Mouse (Mus musculus): ENCODE results near the gene Ano6. TPM values are rescaled to one million over a fixed set of nuclear protein-coding genes. Genes with fewer than 3 reads are reported as not detected.

Ano6 gene
- polyA plus RNA-seq, 1 experiment from 2014 or later, result 52.3 TPM

- H3K4me3 ChIP-seq, result no peak overlapping the region
- 0 out of 2 replicates have a peak overlapping the region, but pooled peaks have one; percentile 3 for H3K27ac ChIP-seq
- 44% methylated on average over 10 of the region's 10 CpGs for WGBS
- H3K36me3 ChIP-seq, result no peaks in the 10 kb centered on the region
- H3K27me3 ChIP-seq, result 0 out of 2 replicates have a peak, but pooled peaks cover 5% of the 10 kb centered on the region
- H3K4me2 ChIP-seq, result no peak overlapping the region
- no peak overlapping the region for H3K9ac ChIP-seq
- no peak for ATAC-seq (ENCODE audit: insufficient number of reproducible peaks, insufficient read depth, low FRiP score, low TSS enrichment, low read depth)
- peaks cover 5% of the 10 kb centered on the region for H3K4me1 ChIP-seq
- no peaks in the 10 kb centered on the region for H3K9me3 ChIP-seq
Measured at GRCm38 (mm10) chr15:95757169-95757568, 33.5 kb upstream of the Ano6 start.

GRCm38 (mm10) chr15:95758069-95758468, 32.6 kb upstream of the Ano6 start:
- Histone ChIP-seq H3K4me1 (peaks cover 5% of the 10 kb centered on the region), H3K4me3 (no peak overlapping the region), H3K36me3 (no peaks in the 10 kb centered on the region), H3K27me3 (0 out of 2 replicates have a peak, but pooled peaks cover 5% of the 10 kb centered on the region), H3K4me2 (no peak overlapping the region), H3K9me3 (no peaks in the 10 kb centered on the region), H3K27ac (no peak overlapping the region), H3K9ac (no peak overlapping the region)
- 77% methylated on average over 5 of the region's 5 CpGs for WGBS
- ATAC-seq (ENCODE audit: insufficient number of reproducible peaks, insufficient read depth, low FRiP score, low TSS enrichment, low read depth), result no peak

- H3K9me3 ChIP-seq, result no peaks in the 10 kb centered on the region
- no peak overlapping the region for H3K9ac ChIP-seq
- no peak overlapping the region for H3K27ac ChIP-seq
- no peaks in the 10 kb centered on the region for H3K36me3 ChIP-seq
- H3K4me1 ChIP-seq, result peaks cover 5% of the 10 kb centered on the region
- WGBS, result 56% methylated on average over 12 of the region's 12 CpGs
- ATAC-seq (ENCODE audit: insufficient number of reproducible peaks, insufficient read depth, low FRiP score, low TSS enrichment, low read depth), result no peak
- no peak overlapping the region for H3K4me3 ChIP-seq
- peaks cover 5% of the 10 kb centered on the region; the same call in 1 of the 2 replicates for H3K27me3 ChIP-seq
- no peak overlapping the region for H3K4me2 ChIP-seq
Measured at GRCm38 (mm10) chr15:95758696-95759434, 31.8 kb upstream of the Ano6 start.

- Histone ChIP-seq H3K27ac (no peak overlapping the region), H3K4me1 (peaks cover 5% of the 10 kb centered on the region), H3K4me3 (no peak overlapping the region), H3K27me3 (peaks cover 5% of the 10 kb centered on the region; the same call in 1 of the 2 replicates), H3K9me3 (no peaks in the 10 kb centered on the region), H3K4me2 (no peak overlapping the region), H3K36me3 (no peaks in the 10 kb centered on the region), H3K9ac (no peak overlapping the region)
- no peak for ATAC-seq (ENCODE audit: insufficient number of reproducible peaks, insufficient read depth, low FRiP score, low TSS enrichment, low read depth)
- 59% methylated on average over 6 of the region's 6 CpGs for WGBS
Measured at GRCm38 (mm10) chr15:95759857-95760256, 30.8 kb upstream of the Ano6 start.

GRCm38 (mm10) chr15:95761420-95761819, 29.2 kb upstream of the Ano6 start:
- no peak overlapping the region for H3K4me3 ChIP-seq
- H3K27me3 ChIP-seq, result peaks cover 5% of the 10 kb centered on the region; the same call in 1 of the 2 replicates
- H3K4me2 ChIP-seq, result no peak overlapping the region
- ATAC-seq (ENCODE audit: insufficient number of reproducible peaks, insufficient read depth, low FRiP score, low TSS enrichment, low read depth), result no peak
- peaks cover 5% of the 10 kb centered on the region for H3K4me1 ChIP-seq
- 74% methylated on average over 7 of the region's 7 CpGs for WGBS
- no peaks in the 10 kb centered on the region for H3K9me3 ChIP-seq
- no peak overlapping the region for H3K27ac ChIP-seq
- H3K36me3 ChIP-seq, result no peaks in the 10 kb centered on the region
- H3K9ac ChIP-seq, result no peak overlapping the region

GRCm38 (mm10) chr15:95762661-95763303, 27.9 kb upstream of the Ano6 start:
- peaks cover 5% of the 10 kb centered on the region; the same call in 1 of the 2 replicates for H3K27me3 ChIP-seq
- H3K9ac ChIP-seq, result no peak overlapping the region
- ATAC-seq (ENCODE audit: insufficient number of reproducible peaks, insufficient read depth, low FRiP score, low TSS enrichment, low read depth), result no peak
- no peak overlapping the region for H3K4me3 ChIP-seq
- H3K36me3 ChIP-seq, result no peaks in the 10 kb centered on the region
- H3K4me2 ChIP-seq, result no peak overlapping the region
- no peaks in the 10 kb centered on the region; the same call in 1 of the 2 replicates for H3K4me1 ChIP-seq
- no peak overlapping the region for H3K27ac ChIP-seq
- H3K9me3 ChIP-seq, result no peaks in the 10 kb centered on the region
- 35% methylated on average over 12 of the region's 12 CpGs for WGBS

GRCm38 (mm10) chr15:95763464-95763863, 27.2 kb upstream of the Ano6 start:
- H3K4me1 ChIP-seq, result no peaks in the 10 kb centered on the region; the same call in 1 of the 2 replicates
- no peaks in the 10 kb centered on the region for H3K36me3 ChIP-seq
- H3K4me2 ChIP-seq, result no peak overlapping the region
- H3K9ac ChIP-seq, result no peak overlapping the region
- H3K4me3 ChIP-seq, result no peak overlapping the region
- H3K9me3 ChIP-seq, result no peaks in the 10 kb centered on the region
- 38% methylated on average over 6 of the region's 6 CpGs for WGBS
- peaks cover 5% of the 10 kb centered on the region; the same call in 1 of the 2 replicates for H3K27me3 ChIP-seq
- ATAC-seq (ENCODE audit: insufficient number of reproducible peaks, insufficient read depth, low FRiP score, low TSS enrichment, low read depth), result no peak
- no peak overlapping the region for H3K27ac ChIP-seq

GRCm38 (mm10) chr15:95765271-95765670, 25.4 kb upstream of the Ano6 start:
- WGBS, result 91% methylated on average over 8 of the region's 8 CpGs
- no peak overlapping the region for H3K9ac ChIP-seq
- no peaks in the 10 kb centered on the region for H3K4me1 ChIP-seq
- no peak overlapping the region for H3K27ac ChIP-seq
- peaks cover 5% of the 10 kb centered on the region; the same call in 1 of the 2 replicates for H3K27me3 ChIP-seq
- no peak for ATAC-seq (ENCODE audit: insufficient number of reproducible peaks, insufficient read depth, low FRiP score, low TSS enrichment, low read depth)
- no peaks in the 10 kb centered on the region for H3K36me3 ChIP-seq
- H3K9me3 ChIP-seq, result no peaks in the 10 kb centered on the region
- H3K4me2 ChIP-seq, result no peak overlapping the region
- no peak overlapping the region for H3K4me3 ChIP-seq

- Histone ChIP-seq H3K9ac (no peak overlapping the region), H3K4me2 (no peak overlapping the region), H3K27me3 (peaks cover 5% of the 10 kb centered on the region; the same call in 1 of the 2 replicates), H3K36me3 (no peaks in the 10 kb centered on the region), H3K4me3 (no peak overlapping the region), H3K27ac (no peak overlapping the region), H3K4me1 (no peaks in the 10 kb centered on the region), H3K9me3 (no peaks in the 10 kb centered on the region)
- no peak for ATAC-seq (ENCODE audit: insufficient number of reproducible peaks, insufficient read depth, low FRiP score, low TSS enrichment, low read depth)
- WGBS, result 86% methylated on average over 6 of the region's 6 CpGs
Measured at GRCm38 (mm10) chr15:95765936-95766335, 24.7 kb upstream of the Ano6 start.

- Histone ChIP-seq H3K36me3 (no peaks in the 10 kb centered on the region), H3K9ac (no peak overlapping the region), H3K4me2 (no peak overlapping the region), H3K27ac (no peak overlapping the region), H3K27me3 (no peaks in the 10 kb centered on the region; the same call in 1 of the 2 replicates), H3K4me1 (no peaks in the 10 kb centered on the region), H3K9me3 (no peaks in the 10 kb centered on the region), H3K4me3 (no peak overlapping the region)
- ATAC-seq (ENCODE audit: insufficient number of reproducible peaks, insufficient read depth, low FRiP score, low TSS enrichment, low read depth), result no peak
- WGBS, result 72% methylated on average over 7 of the region's 7 CpGs
Measured at GRCm38 (mm10) chr15:95767825-95768224, 22.8 kb upstream of the Ano6 start.

- WGBS, result 93% methylated on average over 5 of the region's 5 CpGs
- H3K4me1 ChIP-seq, result no peaks in the 10 kb centered on the region
- ATAC-seq (ENCODE audit: insufficient number of reproducible peaks, insufficient read depth, low FRiP score, low TSS enrichment, low read depth), result no peak
- H3K9ac ChIP-seq, result no peak overlapping the region
- H3K36me3 ChIP-seq, result no peaks in the 10 kb centered on the region
- H3K4me2 ChIP-seq, result no peak overlapping the region
- no peaks in the 10 kb centered on the region for H3K27me3 ChIP-seq
- H3K27ac ChIP-seq, result no peak overlapping the region
- H3K4me3 ChIP-seq, result no peak overlapping the region
- no peaks in the 10 kb centered on the region for H3K9me3 ChIP-seq
Measured at GRCm38 (mm10) chr15:95768703-95769102, 21.9 kb upstream of the Ano6 start.

GRCm38 (mm10) chr15:95769576-95769975, 21.1 kb upstream of the Ano6 start:
- no peak for ATAC-seq (ENCODE audit: insufficient number of reproducible peaks, insufficient read depth, low FRiP score, low TSS enrichment, low read depth)
- WGBS, result 80% methylated on average over 4 of the region's 4 CpGs
- H3K4me3 ChIP-seq, result no peak overlapping the region
- H3K27me3 ChIP-seq, result no peaks in the 10 kb centered on the region
- no peak overlapping the region for H3K9ac ChIP-seq
- H3K36me3 ChIP-seq, result no peaks in the 10 kb centered on the region
- H3K27ac ChIP-seq, result no peak overlapping the region
- no peaks in the 10 kb centered on the region for H3K9me3 ChIP-seq
- H3K4me1 ChIP-seq, result no peaks in the 10 kb centered on the region
- no peak overlapping the region for H3K4me2 ChIP-seq
